Mouse (Mus musculus) left cerebral cortex, postnatal 25 days (tissue): ENCODE results near the gene Cyb561a3. TPM values are rescaled to one million over a fixed set of nuclear protein-coding genes. Genes with fewer than 3 reads are reported as not detected.
A peak's percentile ranks its signal among the peaks of the same experiment; 100 is the strongest.

Experiments
- DNase-seq, 2 experiments: peaks; one replicate each; pipeline ENCODE4 v3.0.0; 2022; ENCODE audit warnings: low spot score in 2 of 2, mixed read lengths in 1 of 2
- intact Hi-C: fragments of 180-260 bp; cut with DNase I; formaldehyde crosslinking; loops from one replicate; pipeline ENCODE4 v1.15.1; 2025
- total RNA-seq, 2 experiments: library from RNA; stranded (reverse); gene quantifications; 2 replicates each; pipeline ENCODE4 v1.2.3; 2021

Gene Cyb561a3
- total RNA-seq, 2 experiments from 2014 or later, result 12.2 to 13.9 TPM

- intact Hi-C loops, result no loop called here
- DNase-seq, result no peak
Measured at GRCm38 (mm10) chr19:10587231-10587630, 10.3 kb downstream of the Cyb561a3 start.

DNA sequence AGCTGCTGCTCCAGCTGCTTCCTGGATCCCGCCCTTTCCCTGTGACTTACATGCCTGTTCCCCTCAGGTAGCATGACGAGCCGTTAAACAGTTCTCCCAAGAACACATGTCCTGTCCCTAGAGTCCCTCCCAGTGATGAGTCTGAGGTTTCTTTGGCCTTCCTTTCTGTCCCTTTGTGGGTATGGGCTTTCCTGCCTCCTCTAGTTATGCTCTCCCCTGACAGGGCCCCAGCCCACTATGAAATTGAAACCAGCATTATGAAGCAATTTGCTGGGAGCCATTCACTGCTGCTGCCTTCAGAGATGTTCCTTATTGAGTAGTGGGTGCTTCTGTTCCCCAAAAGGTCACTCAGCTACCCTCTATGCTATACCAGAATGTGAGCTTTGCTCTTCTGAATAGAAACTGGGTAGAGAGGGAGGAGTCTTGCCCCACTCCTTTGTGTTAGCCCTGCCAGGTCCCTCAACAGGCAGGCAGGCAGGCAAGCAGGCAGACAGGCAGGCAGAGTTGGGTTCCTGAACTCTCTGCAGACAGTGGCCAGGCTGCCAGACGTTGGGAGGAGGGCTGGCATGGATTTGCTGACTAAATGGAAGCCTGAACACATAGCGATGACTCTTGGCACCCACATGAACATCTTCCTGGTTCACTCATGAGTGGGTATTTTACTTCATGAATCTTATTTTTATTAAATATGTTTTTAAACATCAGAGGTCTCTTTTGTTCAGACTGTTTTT is 12.3 kb downstream of the Cyb561a3 start:
- DNase-seq, result no peak
- intact Hi-C loops, result no loop called here

GRCm38 (mm10) chr19:10590301-10590700 is 13.3 kb downstream of the Cyb561a3 start:
- DNase-seq, result no peak
- intact Hi-C loops, result no loop called here

- no peak for DNase-seq
- intact Hi-C loops, result no loop called here
Measured at GRCm38 (mm10) chr19:10591659-10592377, 14.8 kb downstream of the Cyb561a3 start.

- DNase-seq, result no peak
- intact Hi-C loops, result no loop called here
Measured at GRCm38 (mm10) chr19:10598188-10598587, 21.2 kb downstream of the Cyb561a3 start.

DNA sequence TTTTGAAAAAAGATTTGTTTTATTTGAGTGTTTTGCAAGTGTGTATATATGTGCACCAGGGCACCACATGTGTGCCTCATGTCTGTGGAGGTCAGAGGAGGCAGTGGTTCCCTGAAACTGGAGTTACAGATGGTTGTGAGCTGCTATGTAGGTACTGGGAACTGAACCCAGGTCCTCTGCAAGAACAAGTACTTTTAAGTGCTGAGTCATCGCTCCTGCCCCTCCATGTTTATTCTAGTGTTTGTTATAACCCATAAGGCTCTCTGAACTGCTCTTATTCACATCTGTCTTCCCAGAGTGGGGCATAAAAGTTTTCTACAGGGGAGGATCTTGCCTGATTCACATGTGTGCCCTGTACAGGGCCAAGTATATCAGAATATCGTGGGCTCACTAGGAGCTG is 22.7 kb downstream of the Cyb561a3 start:
- intact Hi-C loops, result no loop called here
- DNase-seq, result no peak

- DNase-seq, result no peak
- intact Hi-C loops, result no loop called here
Measured at GRCm38 (mm10) chr19:10602247-10602769, 25.3 kb downstream of the Cyb561a3 start.

- intact Hi-C loops, result no loop called here
- peak; percentile 86 to 91 for DNase-seq
Measured at GRCm38 (mm10) chr19:10602787-10603186, 25.8 kb downstream of the Cyb561a3 start.

- intact Hi-C loops, result no loop called here
Measured at GRCm38 (mm10) chr19:10603660-10604523, 26.9 kb downstream of the Cyb561a3 start.

DNA sequence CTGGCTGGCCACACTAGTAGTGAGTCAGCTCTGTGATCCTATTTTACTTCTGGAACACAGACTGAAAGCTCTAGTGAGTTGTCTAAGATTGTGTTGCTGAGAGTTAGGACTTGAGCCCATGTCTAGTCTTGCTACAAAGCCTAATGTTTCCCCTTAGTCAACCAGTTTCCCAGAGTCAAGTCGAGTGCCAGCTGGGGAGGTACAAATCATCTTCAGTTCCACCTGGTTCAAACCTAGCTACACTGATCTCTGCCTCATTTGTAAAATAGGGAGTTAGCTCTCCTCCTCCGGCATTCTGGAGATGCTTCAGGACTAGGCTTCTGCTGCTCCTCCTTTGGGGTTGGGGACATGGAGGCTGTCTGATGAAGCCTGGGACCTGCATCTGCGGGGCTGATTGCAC is 27.6 kb downstream of the Cyb561a3 start:
- DNase-seq, result no peak
- intact Hi-C loops, result no loop called here

More at GRCm38 (mm10) chr19:10603660-10604523, 26.9 kb downstream of the Cyb561a3 start:
- no peak for DNase-seq

GRCm38 (mm10) chr19:10605293-10605900 is 28.4 kb downstream of the Cyb561a3 start, which contains the start of the genes Ddb1 and Tkfc:
Gene Ddb1, plus strand, starts transcription at chr19:10605327.
Gene Tkfc, minus strand, starts transcription at chr19:10605654.
- DNase-seq, result peak; percentile 99
- intact Hi-C loops, result loop anchor here (1.0 kb wide), 2 partner anchors 28 to 50 kb away; partner anchors contain the start of genes Cyb561a3 and Tmem138

DNA sequence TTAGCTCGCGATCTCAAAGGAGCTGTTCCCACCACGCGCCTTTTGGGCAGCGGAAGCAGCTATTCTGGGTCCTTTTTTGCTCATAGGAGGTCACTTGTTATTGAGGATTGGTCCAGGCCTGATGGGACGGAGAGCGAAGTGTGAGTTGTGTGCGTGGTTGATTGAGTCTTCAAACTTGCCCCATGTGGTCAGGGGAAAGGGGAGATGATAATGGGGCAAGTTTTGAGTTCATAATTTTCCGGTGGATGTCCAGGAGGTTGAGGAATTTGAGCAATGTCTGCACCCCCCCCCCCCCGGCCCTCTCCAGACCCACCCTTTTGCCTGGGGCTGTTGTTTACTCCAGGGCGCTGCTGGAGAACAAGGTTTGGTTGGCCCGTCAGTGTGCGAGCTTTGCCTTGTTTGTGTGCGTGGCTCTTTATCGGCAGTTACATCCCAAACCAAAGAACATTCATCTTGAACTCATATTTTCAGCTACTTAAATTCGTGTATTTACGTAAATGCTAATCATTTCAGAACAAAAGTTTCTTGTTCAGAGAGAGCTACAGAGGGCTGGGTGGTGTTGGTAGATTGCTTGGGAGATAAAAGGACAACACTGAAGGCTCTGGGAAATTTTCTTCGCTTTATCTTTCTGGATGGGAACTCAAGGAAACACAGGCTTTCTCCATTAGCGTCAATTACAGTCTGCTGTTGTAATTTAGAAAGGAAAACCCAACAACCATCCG is 29.1 kb downstream of the Cyb561a3 start:
- DNase-seq, result no peak
- intact Hi-C loops, result loop anchor here (1.0 kb wide), 2 partner anchors 29 to 51 kb away; partner anchors contain the start of genes Cyb561a3 and Tmem138

GRCm38 (mm10) chr19:10608573-10609240 is 31.7 kb downstream of the Cyb561a3 start:
- DNase-seq, result peak in 1 of 2 experiments; percentile 21
- intact Hi-C loops, result no loop called here

DNA sequence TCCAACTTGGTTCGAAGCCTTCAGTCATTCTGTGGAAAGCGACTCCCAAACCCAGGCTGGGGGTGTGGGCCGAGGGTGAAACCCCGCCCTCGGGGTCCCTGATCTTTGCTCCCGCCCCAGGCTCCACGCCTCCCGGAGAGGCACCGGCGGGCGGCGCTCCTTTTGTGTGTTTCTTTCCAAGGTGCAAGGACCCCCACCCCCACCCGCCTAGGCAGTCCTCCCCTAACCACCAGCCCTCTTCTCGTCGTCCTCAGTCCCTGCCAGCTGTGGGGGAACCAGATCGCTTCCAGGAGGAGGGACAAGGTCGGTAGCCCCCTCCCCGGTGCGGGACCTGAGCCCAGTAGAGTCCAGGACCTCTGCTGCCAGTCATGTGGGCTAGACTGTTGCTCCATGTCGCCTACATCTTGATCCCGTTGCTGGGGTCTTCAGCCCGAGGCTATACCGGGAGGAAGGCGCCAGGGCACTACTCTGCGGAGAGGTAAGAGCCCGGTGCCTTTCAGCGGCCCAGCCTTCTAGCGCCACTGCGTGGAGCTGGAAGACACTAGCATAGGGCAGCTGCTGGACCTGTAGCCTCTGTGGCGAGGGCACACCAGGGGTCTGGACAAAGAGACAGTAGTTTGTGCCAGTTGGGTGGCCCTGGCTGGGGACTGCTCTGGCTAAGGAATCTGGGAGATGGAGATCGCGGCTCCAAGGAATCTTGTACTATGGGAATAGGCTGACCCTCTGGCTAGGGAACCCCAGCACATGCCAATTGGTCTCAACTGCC is 57.3 kb downstream of the Cyb561a3 start, which contains the start of gene Vwce:
TSS of gene Vwce (plus strand) at position 108 of the 766 bp plus-strand sequence.
- DNase-seq, result peak; percentile 25 to 38
- intact Hi-C loops, result no loop called here

- DNase-seq, result peak; percentile 65 to 76
- intact Hi-C loops, result no loop called here
Measured at GRCm38 (mm10) chr19:10634872-10635318, 57.9 kb downstream of the Cyb561a3 start.

DNA sequence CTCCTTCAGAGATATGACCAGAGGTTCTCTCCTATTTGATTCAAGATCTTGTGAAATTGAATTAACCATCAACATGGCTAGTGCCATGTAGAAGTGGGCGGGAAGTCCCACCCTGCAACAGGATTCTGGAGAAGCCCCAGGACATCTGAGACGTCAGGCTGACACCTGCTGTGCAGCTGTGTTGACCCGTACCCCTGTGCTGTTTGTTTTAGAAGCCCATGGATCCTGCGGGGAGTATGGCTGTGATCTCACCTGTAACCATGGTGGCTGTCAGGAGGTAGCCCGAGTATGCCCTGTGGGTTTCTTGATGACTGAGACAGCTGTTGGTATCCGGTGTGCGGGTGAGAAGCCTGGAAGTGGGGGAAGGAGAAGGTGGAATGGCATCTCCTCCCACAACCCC is 60.9 kb downstream of the Cyb561a3 start:
- intact Hi-C loops, result no loop called here
- no peak for DNase-seq

DNA sequence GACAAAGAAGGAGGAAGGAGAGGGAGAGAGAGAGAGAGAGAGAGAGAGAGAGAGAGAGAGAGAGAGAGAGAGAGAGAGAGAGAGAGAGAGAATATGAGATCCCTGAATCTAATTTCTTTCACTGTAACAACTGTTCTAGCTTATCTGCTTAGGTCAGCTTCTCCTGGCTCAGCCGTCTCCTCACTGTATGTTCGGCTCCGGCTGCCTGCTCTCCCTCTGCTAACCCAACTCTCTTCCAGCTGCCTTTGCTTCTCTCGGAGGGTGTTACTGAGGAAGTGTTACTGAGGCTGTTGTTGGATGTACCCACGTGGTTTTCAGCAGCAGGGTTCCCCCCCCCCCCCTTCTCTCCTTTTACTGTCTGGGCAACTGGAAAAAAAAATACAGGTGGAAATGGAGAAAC is 63.1 kb downstream of the Cyb561a3 start:
- no peak for DNase-seq
- intact Hi-C loops, result no loop called here
